Mouse (Mus musculus) central nervous system, embryonic 18 days (tissue): ENCODE results near the gene Pdpk1. TPM values are rescaled to one million over a fixed set of nuclear protein-coding genes. Genes with fewer than 3 reads are reported as not detected.

Experiments
- polyA plus RNA-seq: library from polyadenylated mRNA; depleted of rRNA; stranded (reverse); fragments of >200 nt; gene quantifications from 2 replicates; pipeline ENCODE4 v1.2.3, GENCODE M21; 2012; rRNA removed

The Pdpk1 gene
- polyA plus RNA-seq: 28.3 and 29.4 TPM in 2 replicates

DNA sequence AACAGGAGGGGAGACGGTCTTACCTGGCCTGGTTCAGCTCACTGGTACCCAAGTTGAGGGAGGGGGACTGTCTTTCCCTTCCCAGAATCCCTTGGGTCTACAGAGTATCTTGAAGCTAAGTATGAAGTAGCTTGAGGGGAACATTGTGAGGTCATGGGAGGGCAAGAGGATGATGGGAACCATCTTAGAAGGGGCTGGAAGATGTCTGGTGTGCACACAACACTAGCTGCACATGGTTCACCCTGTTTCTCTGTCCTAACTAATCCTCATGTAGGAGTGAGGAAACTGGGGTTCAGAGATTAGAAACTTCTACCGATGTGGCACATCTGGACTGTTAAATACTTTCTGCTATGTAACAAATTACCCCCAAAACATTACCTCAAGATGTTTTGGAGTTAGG lies at the start of gene Pdpk1:
TSS of gene Pdpk1 (minus strand) at position 101 of the 400 bp plus-strand sequence.

GRCm38 (mm10) chr17:24169317-24170065 lies 18.8 kb upstream of the Pdpk1 start, which contains the start of gene Atp6v0c:
TSS of gene Atp6v0c (minus strand) at chr17:24169702.

DNA sequence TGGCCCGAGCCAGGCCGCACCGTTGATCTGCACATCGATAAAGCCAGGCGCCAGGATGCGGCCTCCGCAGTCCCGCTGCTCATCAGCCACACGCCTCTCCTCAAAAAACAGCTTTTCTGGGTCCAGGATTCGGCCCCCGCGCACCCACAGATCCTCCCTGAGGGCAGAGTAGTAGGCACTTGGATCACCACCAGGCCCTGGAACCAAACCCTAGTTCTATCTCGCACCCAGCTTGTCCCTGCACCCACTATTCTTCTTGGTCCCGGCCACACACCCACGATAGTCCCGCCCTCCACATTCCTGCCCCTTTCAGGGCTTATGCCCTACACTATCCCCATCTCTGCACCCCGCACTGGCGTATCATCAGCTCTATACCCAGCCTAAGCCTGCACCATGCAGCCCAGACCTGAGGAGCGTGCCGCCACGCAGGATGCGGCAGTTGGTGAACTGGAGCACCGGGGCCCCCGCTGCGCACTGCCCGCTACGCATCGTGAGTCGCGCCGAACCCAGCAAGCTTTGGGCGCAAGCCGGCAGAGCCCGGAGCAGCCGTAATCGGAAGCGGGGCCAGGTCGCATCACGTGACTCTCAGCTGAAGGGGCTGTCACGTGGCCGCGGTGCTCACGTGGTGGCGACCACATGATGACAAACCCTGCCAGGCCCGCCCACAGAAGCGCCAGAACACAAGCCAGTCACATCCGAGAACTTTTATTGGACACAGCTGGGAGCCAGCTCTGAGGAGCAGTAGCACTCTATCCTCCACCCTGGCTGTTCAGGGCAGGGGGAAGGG lies 12.6 kb upstream of the Pdpk1 start, which contains the start of gene Amdhd2:
TSS of gene Amdhd2 (minus strand) at position 591 of the 787 bp plus-strand sequence.

GRCm38 (mm10) chr17:24072919-24073696 lies 77.6 kb downstream of the Pdpk1 start, which contains the start of gene Kctd5:
TSS of gene Kctd5 (minus strand) at chr17:24073485.

DNA sequence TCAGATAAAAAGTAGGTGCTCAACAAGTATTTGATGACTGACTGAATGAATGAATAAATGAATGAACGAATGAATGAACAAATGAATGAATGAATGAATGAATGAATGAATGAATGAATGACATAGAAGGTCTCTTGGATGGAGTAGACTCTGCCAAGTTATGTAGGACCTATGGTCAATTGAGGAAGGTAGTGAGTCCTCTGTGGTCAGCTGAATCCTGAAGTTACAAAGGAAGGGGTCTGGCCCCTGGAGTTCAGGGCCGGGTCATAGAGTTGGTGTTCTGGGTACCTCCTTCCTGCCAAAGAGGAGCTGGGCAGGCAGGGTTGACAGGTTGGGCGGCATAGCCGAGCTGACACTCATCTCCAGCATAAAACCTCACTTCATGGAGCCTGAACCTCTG lies 112.9 kb downstream of the Pdpk1 start, which contains the start of gene Prss27:
TSS of gene Prss27 (plus strand) at position 301 of the 400 bp plus-strand sequence.

Other genes starting within 250 kb of the Pdpk1 start
- not detected in 2 replicates for gene Dcpp3, start 233.5 kb downstream of the Pdpk1 start, polyA plus RNA-seq
- not detected in 2 replicates for gene Sbp, start 209.3 kb downstream of the Pdpk1 start, polyA plus RNA-seq
- not detected in 2 replicates for gene Sbpl, start 195.7 kb downstream of the Pdpk1 start, polyA plus RNA-seq
- 0.45 and 0.56 TPM in 2 replicates for gene Prss30, start 170.4 kb downstream of the Pdpk1 start, polyA plus RNA-seq
- 3.5 TPM in 1 of 2 replicates, not detected in the other for gene Prss22, start 152.8 kb downstream of the Pdpk1 start, polyA plus RNA-seq
- gene Prss27, start 112.8 kb downstream of the Pdpk1 start, polyA plus RNA-seq: 11.0 TPM in 1 of 2 replicates, not detected in the other
- gene Kctd5, start 77.4 kb downstream of the Pdpk1 start, polyA plus RNA-seq: 76.6 and 78.1 TPM in 2 replicates
- gene Amdhd2, start 12.8 kb upstream of the Pdpk1 start, polyA plus RNA-seq: 28.0 and 29.8 TPM in 2 replicates
- gene Atp6v0c, start 18.8 kb upstream of the Pdpk1 start, polyA plus RNA-seq: 1,667 and 1,726 TPM in 2 replicates
- 79.0 and 83.0 TPM in 2 replicates for gene Tbc1d24, start 54.6 kb upstream of the Pdpk1 start, polyA plus RNA-seq
- gene Ntn3, start 58.6 kb upstream of the Pdpk1 start, polyA plus RNA-seq: 9.5 and 9.8 TPM in 2 replicates
- 22.1 and 22.9 TPM in 2 replicates for gene Tedc2, start 69.9 kb upstream of the Pdpk1 start, polyA plus RNA-seq
- 9.5 and 10.0 TPM in 2 replicates for gene Ccnf, start 100.6 kb upstream of the Pdpk1 start, polyA plus RNA-seq
- 1.2 TPM in 2 replicates for gene Abca17, start 200.1 kb upstream of the Pdpk1 start, polyA plus RNA-seq
- 51.3 and 52.5 TPM in 2 replicates for gene Abca3, start 201.0 kb upstream of the Pdpk1 start, polyA plus RNA-seq